Mouse (Mus musculus) testis, adult 2 months (tissue): ENCODE data around the gene Mcoln2.

Source experiments
- CTCF ChIP-seq: fragments of 200-500 bp; IDR thresholded peaks from 2 replicates; pipeline ENCODE4 v1.5.1; 2012; ENCODE audit warnings: low read depth, mild to moderate bottlenecking, inconsistent platforms, low read length, moderate library complexity; ENCODE audit not compliant: control insufficient read depth, insufficient read depth, insufficient replicate concordance
- POLR2A ChIP-seq: fragments of 200-500 bp; IDR thresholded peaks from 2 replicates; pipeline ENCODE4 v1.6.1; 2012; ENCODE audit warnings: low read depth, mild to moderate bottlenecking, inconsistent platforms, low read length, moderate library complexity; ENCODE audit not compliant: control insufficient read depth

DNA sequence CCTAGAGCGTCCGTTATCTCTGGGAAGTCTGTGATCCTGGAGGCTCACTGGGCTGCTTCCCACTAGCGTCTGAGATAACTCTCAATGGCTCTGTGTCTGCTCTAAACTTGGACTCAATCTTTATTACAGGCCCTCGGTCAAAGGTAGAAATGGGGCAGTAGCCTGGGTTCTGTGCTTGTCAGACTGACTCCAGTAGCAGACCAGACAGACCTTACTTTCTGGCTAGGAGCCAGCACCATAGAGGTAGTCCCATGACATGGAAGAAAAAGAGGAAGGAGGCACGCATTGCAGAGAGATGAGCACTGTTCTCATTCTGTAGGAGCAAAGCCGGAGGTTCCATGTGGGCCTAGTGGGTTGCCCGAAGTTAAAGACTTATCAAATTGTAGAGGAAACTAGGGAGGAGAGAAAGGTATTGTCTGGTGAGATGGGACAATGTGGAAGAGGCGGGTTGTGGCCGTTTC lies 31.6 kb upstream of the Mcoln2 start:
- TF ChIP-seq CTCF: no peak
- no peak for TF ChIP-seq POLR2A
